Mouse (Mus musculus): ENCODE measurements around the gene Satb2.

Satb2 gene

DNA sequence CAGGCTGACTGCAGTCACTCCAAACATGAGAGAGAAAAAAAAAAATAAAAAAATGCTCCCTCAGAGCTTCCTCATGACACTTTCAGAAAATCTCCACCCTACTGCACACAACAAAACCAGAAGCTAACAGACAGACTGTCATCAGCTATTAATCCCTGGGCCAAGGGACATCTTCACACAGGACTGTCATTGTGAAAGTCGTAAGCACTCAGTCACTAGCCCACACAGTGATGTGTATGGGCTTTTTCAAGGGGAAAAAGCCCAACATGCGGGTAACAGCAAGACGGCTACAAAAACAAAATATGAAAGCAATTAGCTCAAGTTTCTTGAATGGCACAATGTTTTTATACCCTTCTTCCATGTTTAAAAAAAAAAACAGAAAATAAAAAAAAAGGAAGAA is 41.9 kb downstream of the Satb2 start:
- in situ Hi-C loops (cut with MboI, MseI), result no loop called here

GRCm38 (mm10) chr1:56933821-56934220 is 44.6 kb downstream of the Satb2 start:
- in situ Hi-C loops (cut with MboI, MseI), result no loop called here

DNA sequence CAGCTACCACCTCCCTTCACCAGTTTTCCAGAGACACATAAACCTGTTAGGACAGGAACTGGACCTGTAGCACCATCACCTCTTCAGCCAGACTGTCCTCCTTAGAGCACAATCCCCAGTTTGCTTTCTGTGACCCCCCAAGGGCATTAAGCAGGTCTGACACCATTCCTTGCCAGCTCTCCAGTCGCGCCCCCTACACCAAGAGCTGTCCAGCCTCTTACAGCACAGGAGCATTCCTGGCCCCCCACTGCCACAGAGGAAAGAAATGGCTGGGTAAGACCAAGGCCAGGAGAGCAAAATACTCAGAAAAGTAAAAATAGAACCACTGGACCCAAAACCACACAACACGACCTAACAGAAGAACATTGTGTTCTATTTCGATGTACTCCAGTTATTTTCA is 48.4 kb downstream of the Satb2 start:
- in situ Hi-C loops (cut with MboI, MseI), result no loop called here

- in situ Hi-C loops (cut with MboI, MseI), result no loop called here
Observed at GRCm38 (mm10) chr1:56928731-56929130, 49.7 kb downstream of the Satb2 start.

GRCm38 (mm10) chr1:56920472-56920871 is 58.0 kb downstream of the Satb2 start:
- in situ Hi-C loops (cut with MboI, MseI), result no loop called here

GRCm38 (mm10) chr1:56914279-56914678 is 64.2 kb downstream of the Satb2 start:
- in situ Hi-C loops (cut with MboI, MseI), result no loop called here

GRCm38 (mm10) chr1:56900706-56901287 is 77.7 kb downstream of the Satb2 start:
- in situ Hi-C loops (cut with MboI, MseI), result no loop called here

DNA sequence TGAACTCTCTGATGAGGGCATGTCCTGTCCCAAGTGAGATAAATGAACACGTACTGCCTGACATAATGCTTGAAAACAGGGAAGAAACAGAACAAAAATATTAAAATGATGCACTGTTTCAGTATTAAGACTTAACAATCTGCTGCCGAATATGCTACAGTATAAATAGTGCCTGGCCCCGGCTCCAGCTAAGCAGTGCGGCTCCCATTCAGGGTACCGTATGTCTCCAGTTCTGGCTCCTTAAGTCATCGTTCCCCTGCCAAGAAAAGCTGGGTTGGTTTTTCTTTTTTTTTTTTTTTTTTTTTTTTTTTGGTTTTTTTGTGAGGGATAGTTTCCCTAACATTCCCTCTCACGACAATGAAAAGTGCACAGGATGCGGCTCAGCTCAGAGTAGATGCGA is 78.3 kb downstream of the Satb2 start:
- in situ Hi-C loops (cut with MboI, MseI), result no loop called here

- in situ Hi-C loops (cut with MboI, MseI), result no loop called here
Observed at GRCm38 (mm10) chr1:56898606-56899396, 79.6 kb downstream of the Satb2 start.

DNA sequence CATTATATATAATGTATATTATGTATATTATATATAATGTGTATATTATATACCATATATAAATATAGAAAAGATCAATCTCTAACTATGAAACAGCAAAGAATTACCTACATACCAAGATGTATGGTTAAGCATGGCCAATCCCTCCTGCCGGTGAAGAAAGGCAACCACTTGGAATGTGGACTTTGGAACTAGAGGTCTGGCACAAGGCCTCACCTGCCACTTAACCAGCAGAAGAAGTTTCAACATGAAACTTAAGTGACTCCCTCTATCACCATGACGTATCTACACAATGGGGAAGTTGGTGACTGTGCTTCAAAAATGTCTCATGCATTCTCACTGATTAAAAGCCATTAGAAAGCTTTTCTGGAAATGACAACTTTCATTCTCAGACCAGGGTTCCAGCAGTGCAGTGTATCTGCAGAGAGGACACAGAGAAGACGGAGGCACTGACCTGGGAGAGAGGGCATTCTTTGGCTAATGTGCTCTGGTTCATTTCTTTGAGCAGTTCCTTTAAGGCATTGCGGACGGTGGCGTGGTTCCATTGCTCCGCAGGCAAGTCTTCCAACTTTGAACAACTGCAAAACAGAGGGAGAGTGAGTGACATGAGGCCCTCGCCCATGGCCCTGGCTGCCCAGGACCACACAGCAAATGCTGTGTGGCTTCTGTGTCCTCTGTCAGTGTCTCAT is 80.8 kb downstream of the Satb2 start:
- in situ Hi-C loops (cut with MboI, MseI), result no loop called here

- in situ Hi-C loops (cut with MboI, MseI), result no loop called here
Observed at GRCm38 (mm10) chr1:56896670-56897069, 81.8 kb downstream of the Satb2 start.

DNA sequence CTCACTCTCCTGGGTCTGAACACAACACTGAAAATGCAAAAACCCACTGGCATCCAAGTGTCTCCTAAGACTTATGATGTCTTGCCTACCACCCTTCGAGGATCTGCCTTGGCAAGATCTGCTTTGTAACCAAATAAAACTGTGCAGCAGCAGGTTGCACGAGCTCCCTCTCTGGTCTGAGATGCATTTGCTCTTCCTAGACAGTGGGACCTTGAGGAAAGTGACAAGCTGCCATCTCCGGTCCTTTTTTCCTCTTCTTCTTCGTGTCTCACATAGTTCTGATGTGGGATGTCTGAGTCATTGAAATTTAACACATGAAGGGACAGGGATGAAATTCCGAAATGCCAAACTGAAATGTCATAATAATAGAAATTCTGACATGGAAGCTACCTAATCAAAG is 85.7 kb downstream of the Satb2 start:
- in situ Hi-C loops (cut with MboI, MseI), result no loop called here

GRCm38 (mm10) chr1:56888939-56889338 is 89.5 kb downstream of the Satb2 start:
- in situ Hi-C loops (cut with MboI, MseI), result no loop called here

- in situ Hi-C loops (cut with MboI, MseI), result no loop called here
Observed at GRCm38 (mm10) chr1:56887524-56887923, 90.9 kb downstream of the Satb2 start.

GRCm38 (mm10) chr1:56871485-56871884 is 107.0 kb downstream of the Satb2 start:
- in situ Hi-C loops (cut with MboI, MseI), result no loop called here

- in situ Hi-C loops (cut with MboI, MseI), result no loop called here
Observed at GRCm38 (mm10) chr1:56865246-56865645, 113.2 kb downstream of the Satb2 start.

DNA sequence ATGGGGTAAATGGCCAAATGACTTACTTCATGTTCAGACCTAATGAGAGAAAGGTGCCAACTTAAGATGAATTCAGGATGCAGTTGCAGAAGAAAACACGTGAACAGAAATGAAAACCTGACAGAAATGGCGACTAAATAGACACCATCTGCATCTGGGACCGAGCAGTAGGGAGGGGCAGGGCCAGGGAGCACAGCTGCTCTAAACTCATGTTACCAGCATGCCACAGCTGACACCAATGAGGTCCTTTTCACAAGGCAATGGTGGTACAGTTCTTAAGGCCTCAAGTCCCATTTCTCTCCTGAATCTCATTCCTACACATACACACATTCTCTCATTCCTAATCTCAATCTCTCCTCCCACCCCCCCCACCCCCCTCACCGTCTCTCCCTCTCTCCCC is 115.7 kb downstream of the Satb2 start:
- in situ Hi-C loops (cut with MboI, MseI), result no loop called here

DNA sequence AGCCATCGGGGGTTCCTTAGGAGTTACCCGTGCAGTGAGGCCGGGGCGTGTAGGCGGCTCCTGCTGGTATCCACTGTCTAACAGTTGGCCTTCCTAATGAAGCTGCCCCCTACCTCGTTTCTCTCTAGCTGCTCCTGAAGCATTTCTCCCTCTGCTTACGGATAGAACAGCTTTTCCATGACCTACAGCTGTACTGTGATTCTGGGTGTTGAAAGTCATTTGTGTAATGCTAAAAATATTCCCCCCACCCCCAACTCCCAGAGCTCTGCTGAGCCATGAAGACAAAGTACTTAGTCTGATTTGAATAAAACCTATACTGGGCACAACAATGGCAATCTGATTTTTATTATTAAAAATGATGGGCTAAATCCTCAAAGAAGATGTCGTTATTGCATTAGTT is 121.2 kb downstream of the Satb2 start:
- in situ Hi-C loops (cut with MboI, MseI), result no loop called here

GRCm38 (mm10) chr1:56850446-56850845 is 128.0 kb downstream of the Satb2 start:
- in situ Hi-C loops (cut with MboI, MseI), result no loop called here

GRCm38 (mm10) chr1:56846358-56846757 is 132.1 kb downstream of the Satb2 start:
- in situ Hi-C loops (cut with MboI, MseI), result no loop called here

- in situ Hi-C loops (cut with MboI, MseI), result no loop called here
Observed at GRCm38 (mm10) chr1:56845523-56846118, 132.8 kb downstream of the Satb2 start.

GRCm38 (mm10) chr1:56844551-56845330 is 133.7 kb downstream of the Satb2 start:
- in situ Hi-C loops (cut with MboI, MseI), result no loop called here
